Mouse (Mus musculus) liver, embryonic 13.5 days (tissue): ENCODE data around the gene Tmbim6. TPM values are rescaled to one million over a fixed set of nuclear protein-coding genes. Genes with fewer than 3 reads are reported as not detected.

Source experiments
- ATAC-seq: fragments of 200-750 bp; cut with Nextera tagmentation; 2 replicates; pipeline ENCODE4 v1.8.0; 2017; ENCODE audit warnings: low read depth, mild to moderate bottlenecking, moderate number of reproducible peaks, moderate library complexity
- DNase-seq: peaks from one replicate; pipeline ENCODE4 v3.0.0; 2022
- H3K27ac ChIP-seq: fragments of 300-500 bp; sonication (generic); 2 replicates; pipeline ENCODE4 v1.5.1; 2015; ENCODE audit warnings: moderate library complexity, mild to moderate bottlenecking, inconsistent platforms
- H3K27me3 ChIP-seq: fragments of 300-500 bp; sonication (generic); 2 replicates; pipeline ENCODE4 v1.6.1; 2015; ENCODE audit warnings: mild to moderate bottlenecking, inconsistent platforms
- H3K36me3 ChIP-seq: fragments of 300-500 bp; sonication (generic); 2 replicates; pipeline ENCODE4 v1.6.1; 2015; ENCODE audit warnings: mild to moderate bottlenecking, inconsistent platforms
- H3K4me1 ChIP-seq: fragments of 300-500 bp; sonication (generic); replicated peaks from 2 replicates; pipeline ENCODE4 v1.6.1; 2015; ENCODE audit warnings: inconsistent platforms
- H3K4me2 ChIP-seq: fragments of 300-500 bp; sonication (generic); 2 replicates; pipeline ENCODE4 v1.6.1; 2015; ENCODE audit warnings: inconsistent platforms, mild to moderate bottlenecking, moderate library complexity
- H3K4me3 ChIP-seq: fragments of 300-500 bp; sonication (generic); replicated peaks from 2 replicates; pipeline ENCODE4 v1.5.1; 2015; ENCODE audit warnings: mild to moderate bottlenecking, inconsistent platforms
- H3K9ac ChIP-seq: fragments of 300-500 bp; sonication (generic); 2 replicates; pipeline ENCODE4 v1.6.1; 2015; ENCODE audit warnings: mild to moderate bottlenecking, inconsistent platforms
- H3K9me3 ChIP-seq: fragments of 300-500 bp; sonication (generic); replicated peaks from 2 replicates; pipeline ENCODE4 v1.6.1; 2016; ENCODE audit warnings: inconsistent platforms
- WGBS: fragments of 180-500 bp; shearing (Covaris S2); methylation state at CpG from one replicate; pipeline ENCODE4 v1.1.7; 2015; ENCODE audit not compliant: insufficient replicate concordance; 5-methylcytosine and 5-hydroxymethylcytosine counted together
- polyA plus RNA-seq: library from polyadenylated mRNA; unstranded; fragments of >200 nt; fragmentation: Nextera tagmentation; extraction: Ambion mirVana; gene quantifications from 2 replicates; pipeline ENCODE4 v1.2.1, GENCODE M21; 2015

Tmbim6 gene
- polyA plus RNA-seq, 1 experiment from 2014 or later, result 188 TPM

- Histone ChIP-seq H3K27ac (0 out of 2 replicates have a peak overlapping the region, but pooled peaks have one; percentile 29), H3K36me3 (no peaks in the 10 kb centered on the region), H3K4me1 (peaks cover 25% of the 10 kb centered on the region), H3K9me3 (no peaks in the 10 kb centered on the region), H3K9ac (no peak overlapping the region), H3K27me3 (no peaks in the 10 kb centered on the region), H3K4me2 (no peak overlapping the region), H3K4me3 (no peak overlapping the region)
- DNase-seq (no peak), ATAC-seq (no peak)
- WGBS, result 53% methylated on average over 3 of the region's 3 CpGs
Measured at GRCm38 (mm10) chr15:99386796-99387195, 5.9 kb upstream of the Tmbim6 start.

GRCm38 (mm10) chr15:99387976-99388375 lies 4.7 kb upstream of the Tmbim6 start:
- H3K9me3 ChIP-seq, result no peaks in the 10 kb centered on the region
- no peak overlapping the region for H3K4me3 ChIP-seq
- no peak overlapping the region for H3K4me2 ChIP-seq
- H3K4me1 ChIP-seq, result peaks cover 32% of the 10 kb centered on the region
- no peak for DNase-seq
- WGBS, result 50% methylated on average over 4 of the region's 4 CpGs
- H3K27me3 ChIP-seq, result no peaks in the 10 kb centered on the region
- no peaks in the 10 kb centered on the region for H3K36me3 ChIP-seq
- H3K9ac ChIP-seq, result no peak overlapping the region
- H3K27ac ChIP-seq, result no peak overlapping the region
- ATAC-seq, result no peak

DNA sequence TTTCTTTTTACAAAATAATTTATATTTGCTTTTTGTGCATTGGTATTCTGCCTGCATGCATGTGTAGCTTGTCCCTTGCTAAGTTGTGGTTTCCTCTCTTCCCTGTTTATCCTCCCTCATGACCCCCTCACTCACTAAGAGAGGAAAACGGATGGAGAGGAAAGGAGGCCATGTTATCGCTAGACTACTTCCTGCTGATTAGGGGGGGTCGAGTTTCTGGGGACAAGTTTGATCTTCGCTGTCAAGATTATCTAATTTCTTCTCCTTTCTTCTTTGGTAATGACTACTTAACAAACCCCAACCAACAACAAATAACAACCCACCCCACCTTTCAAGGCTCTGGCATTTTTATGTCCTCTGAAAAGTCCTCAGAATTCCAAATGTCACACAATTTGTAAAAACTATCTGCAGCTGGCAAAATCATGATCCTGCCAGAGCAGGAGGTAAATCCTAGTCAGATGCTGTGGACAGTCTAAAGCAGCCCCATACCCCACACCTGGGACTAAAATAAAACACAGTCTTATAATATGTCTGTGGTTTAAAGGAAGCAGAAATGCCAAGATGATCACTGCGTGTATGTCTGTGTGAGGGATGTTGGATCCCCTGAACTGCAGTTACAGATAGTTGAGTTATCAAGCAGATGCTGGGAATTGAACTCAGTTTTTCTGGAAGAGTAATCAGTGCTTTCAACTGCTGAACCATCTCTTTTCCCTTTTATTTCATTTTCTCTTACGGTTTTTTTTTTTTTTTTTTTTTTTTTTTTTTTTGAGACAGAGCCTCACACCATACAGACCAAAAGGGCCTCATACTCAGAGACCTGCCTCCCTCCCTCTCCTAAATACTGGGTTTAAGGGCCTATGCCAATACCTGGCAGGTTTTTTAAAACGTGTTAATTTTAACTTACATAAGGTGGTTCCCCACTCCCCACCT lies 1.9 kb upstream of the Tmbim6 start:
- 20% methylated on average over 7 of the region's 7 CpGs for WGBS
- Histone ChIP-seq H3K36me3 (no peaks in the 10 kb centered on the region), H3K9ac (no peak overlapping the region), H3K4me3 (no peak overlapping the region), H3K4me2 (no peak overlapping the region), H3K4me1 (peaks cover 51% of the 10 kb centered on the region), H3K27me3 (no peaks in the 10 kb centered on the region), H3K9me3 (no peaks in the 10 kb centered on the region), H3K27ac (0 out of 2 replicates have a peak overlapping the region, but pooled peaks have one; percentile 26)
- no peak for ATAC-seq
- no peak for DNase-seq

DNA sequence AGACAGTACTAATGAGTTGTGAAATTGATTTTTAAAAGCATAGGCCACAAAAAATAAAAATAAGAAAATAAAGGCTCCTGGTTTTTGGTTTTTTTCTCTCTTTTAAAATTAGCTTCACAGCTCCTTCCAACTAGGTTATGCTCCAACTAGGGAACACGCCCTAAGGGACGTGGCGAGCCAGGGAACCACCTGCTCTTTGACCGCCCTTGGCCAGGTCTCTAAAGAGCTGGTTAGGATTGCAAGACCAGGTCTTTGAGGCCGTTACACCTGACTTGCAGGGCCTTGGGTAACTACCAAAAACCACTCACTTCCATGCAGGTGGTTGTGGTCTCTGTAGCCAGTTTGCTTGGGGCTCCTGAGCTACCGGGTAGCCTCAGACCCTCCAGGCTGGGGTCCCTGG lies 707 bp upstream of the Tmbim6 start:
- Histone ChIP-seq H3K36me3 (no peaks in the 10 kb centered on the region), H3K27ac (peak overlapping the region; percentile 64), H3K4me1 (peaks cover 63% of the 10 kb centered on the region), H3K4me3 (peak overlapping the region; percentile 83), H3K4me2 (peak overlapping the region; percentile 77), H3K9me3 (no peaks in the 10 kb centered on the region), H3K9ac (peak overlapping the region; percentile 67), H3K27me3 (no peaks in the 10 kb centered on the region)
- 71% methylated on average over 6 of the region's 6 CpGs for WGBS
- no peak for ATAC-seq
- DNase-seq, result no peak

DNA sequence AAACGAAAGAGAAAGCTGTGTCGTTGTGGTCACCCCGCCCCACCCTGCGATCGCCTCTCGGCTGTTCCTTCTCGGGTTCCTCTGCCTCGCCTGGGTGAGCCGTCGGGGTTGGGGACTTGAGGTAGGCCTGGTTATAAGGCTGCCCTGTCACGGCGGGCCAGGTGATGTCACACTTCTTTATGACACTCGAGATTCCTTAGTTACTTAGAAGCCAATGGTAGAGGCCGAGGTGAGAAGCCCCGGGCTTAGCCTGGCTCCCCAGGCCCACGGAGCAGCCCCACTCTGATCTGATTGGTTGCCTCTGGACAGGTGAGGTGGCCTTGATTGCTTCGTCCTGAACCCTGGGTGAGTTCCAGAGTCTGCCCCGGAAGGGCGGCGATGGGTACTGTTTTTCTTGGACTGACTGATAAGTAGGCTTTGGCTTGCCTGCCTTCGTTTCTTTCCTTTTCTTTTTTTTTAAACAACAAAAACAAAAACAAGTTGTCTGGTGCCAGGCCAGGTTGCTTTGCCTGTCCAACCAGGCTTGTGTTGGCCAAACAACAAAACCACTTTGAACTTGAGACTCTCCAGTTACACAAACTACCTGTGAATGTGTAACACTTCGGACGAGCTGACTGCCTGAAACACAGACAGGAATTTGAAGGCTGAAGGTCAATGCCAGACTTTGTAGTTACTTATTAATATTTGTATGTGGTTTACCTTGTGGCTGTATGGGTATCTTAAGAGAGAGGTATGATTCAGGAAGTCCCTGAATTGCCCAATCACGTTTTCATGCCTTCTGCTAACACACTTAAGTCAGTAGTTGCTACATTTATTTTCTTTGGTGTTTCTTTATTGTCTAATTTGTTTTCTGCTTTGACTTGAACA lies 937 bp downstream of the Tmbim6 start:
- DNase-seq (peak; percentile 64), ATAC-seq (peak; percentile 45)
- Histone ChIP-seq H3K4me3 (peak overlapping the region; percentile 83), H3K4me2 (peak overlapping the region; percentile 80), H3K4me1 (peaks cover 69% of the 10 kb centered on the region), H3K9me3 (no peaks in the 10 kb centered on the region), H3K9ac (peak overlapping the region; percentile 87), H3K27me3 (no peaks in the 10 kb centered on the region), H3K27ac (peak overlapping the region; percentile 95), H3K36me3 (no peaks in the 10 kb centered on the region)
- WGBS, result 3% methylated on average over 24 of the region's 24 CpGs

GRCm38 (mm10) chr15:99396462-99396861 lies 3.8 kb downstream of the Tmbim6 start:
- Histone ChIP-seq H3K4me2 (peak overlapping the region; percentile 80), H3K4me1 (peaks cover 81% of the 10 kb centered on the region), H3K27ac (peak overlapping the region; percentile 61)

DNA sequence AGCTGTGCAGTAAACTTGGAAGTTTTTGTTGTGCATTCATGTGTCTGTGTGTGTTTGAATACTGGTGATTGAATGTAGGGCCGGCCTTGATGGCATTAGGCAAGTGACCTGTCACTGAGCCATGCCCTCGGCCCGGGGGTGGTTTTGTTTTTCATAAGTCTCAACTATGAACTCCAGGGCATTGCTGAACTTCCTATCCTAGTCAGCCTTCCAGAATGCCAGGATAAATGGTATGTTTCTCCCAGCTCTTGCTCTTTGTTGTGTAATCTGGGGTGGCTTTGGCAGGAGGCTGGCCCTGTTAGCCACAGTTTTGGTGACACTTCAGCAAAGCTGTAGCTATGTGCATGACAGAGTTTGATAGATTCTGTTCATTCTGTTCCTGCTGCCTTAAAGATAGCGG lies 4.2 kb downstream of the Tmbim6 start:
- WGBS, result 52% methylated on average over 4 of the region's 4 CpGs
- no peak for DNase-seq
- no peak overlapping the region for H3K4me3 ChIP-seq
- H3K36me3 ChIP-seq, result peaks cover 3% of the 10 kb centered on the region; the same call in 1 of the 2 replicates
- peak overlapping the region; percentile 80 for H3K4me2 ChIP-seq
- H3K27me3 ChIP-seq, result no peaks in the 10 kb centered on the region
- no peaks in the 10 kb centered on the region for H3K9me3 ChIP-seq
- no peak for ATAC-seq
- H3K27ac ChIP-seq, result peak overlapping the region; percentile 61
- H3K4me1 ChIP-seq, result peaks cover 77% of the 10 kb centered on the region
- peak overlapping the region; percentile 42 for H3K9ac ChIP-seq

More at GRCm38 (mm10) chr15:99396462-99396861, 3.8 kb downstream of the Tmbim6 start:
- peak overlapping the region; percentile 39; the same call in 1 of the 2 replicates for H3K4me3 ChIP-seq
- H3K9me3 ChIP-seq, result no peaks in the 10 kb centered on the region
- H3K36me3 ChIP-seq, result 0 out of 2 replicates have a peak, but pooled peaks cover 3% of the 10 kb centered on the region
- peak overlapping the region; percentile 42 for H3K9ac ChIP-seq
- WGBS, result 11% methylated on average over 1 of the region's 1 CpGs
- no peaks in the 10 kb centered on the region for H3K27me3 ChIP-seq
- no peak for DNase-seq
- ATAC-seq, result no peak

- Histone ChIP-seq H3K4me1 (peaks cover 76% of the 10 kb centered on the region), H3K27ac (no peak overlapping the region), H3K4me2 (no peak overlapping the region), H3K9me3 (no peaks in the 10 kb centered on the region), H3K4me3 (no peak overlapping the region), H3K36me3 (peaks cover 11% of the 10 kb centered on the region), H3K27me3 (no peaks in the 10 kb centered on the region), H3K9ac (no peak overlapping the region)
- no peak for ATAC-seq
- DNase-seq, result no peak
- WGBS, result 87% methylated on average over 2 of the region's 2 CpGs
Measured at GRCm38 (mm10) chr15:99397622-99398021, 4.9 kb downstream of the Tmbim6 start.

DNA sequence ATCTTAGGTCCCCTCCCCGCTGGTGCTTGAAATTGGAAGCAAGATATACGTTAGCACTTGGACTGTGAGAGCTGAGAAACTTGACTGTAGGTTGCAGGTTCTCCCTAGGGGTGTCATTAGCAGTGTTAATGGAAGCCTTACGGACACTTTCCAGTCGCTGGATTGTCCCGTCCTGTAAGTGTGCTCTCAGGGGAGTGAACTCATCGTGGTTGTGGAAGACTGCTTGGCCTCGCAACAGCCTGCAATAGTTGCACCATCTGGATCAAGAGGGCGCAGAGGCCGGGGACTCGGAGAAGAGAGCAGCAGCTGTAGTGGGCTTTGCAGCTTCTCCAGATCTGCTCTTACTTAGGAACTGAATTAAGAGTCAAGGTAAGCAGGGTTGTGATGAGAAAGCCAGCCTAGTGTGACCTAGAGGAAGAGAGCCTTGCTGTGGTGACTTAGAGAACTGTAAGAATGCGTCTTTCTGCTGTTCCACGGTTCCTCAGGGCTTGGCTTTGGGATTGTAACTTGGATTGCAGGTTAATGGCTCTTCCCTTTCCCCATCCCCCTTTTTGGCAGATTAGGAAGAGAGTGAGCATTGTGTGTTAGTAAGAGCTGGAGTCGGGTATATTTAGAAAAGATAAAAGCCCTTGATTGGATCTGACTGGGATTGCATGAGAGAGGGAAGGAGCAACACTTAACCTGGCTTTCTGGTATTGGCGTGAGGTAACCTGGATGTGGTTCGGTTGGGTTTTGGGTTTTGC lies 7.0 kb downstream of the Tmbim6 start:
- H3K36me3 ChIP-seq, result peaks cover 31% of the 10 kb centered on the region
- WGBS, result 76% methylated on average over 15 of the region's 15 CpGs
- H3K4me3 ChIP-seq, result no peak overlapping the region
- no peak for ATAC-seq
- no peak for DNase-seq
- no peaks in the 10 kb centered on the region for H3K9me3 ChIP-seq
- H3K9ac ChIP-seq, result no peak overlapping the region
- no peak overlapping the region for H3K4me2 ChIP-seq
- H3K27me3 ChIP-seq, result no peaks in the 10 kb centered on the region
- no peak overlapping the region for H3K27ac ChIP-seq
- peaks cover 73% of the 10 kb centered on the region for H3K4me1 ChIP-seq

DNA sequence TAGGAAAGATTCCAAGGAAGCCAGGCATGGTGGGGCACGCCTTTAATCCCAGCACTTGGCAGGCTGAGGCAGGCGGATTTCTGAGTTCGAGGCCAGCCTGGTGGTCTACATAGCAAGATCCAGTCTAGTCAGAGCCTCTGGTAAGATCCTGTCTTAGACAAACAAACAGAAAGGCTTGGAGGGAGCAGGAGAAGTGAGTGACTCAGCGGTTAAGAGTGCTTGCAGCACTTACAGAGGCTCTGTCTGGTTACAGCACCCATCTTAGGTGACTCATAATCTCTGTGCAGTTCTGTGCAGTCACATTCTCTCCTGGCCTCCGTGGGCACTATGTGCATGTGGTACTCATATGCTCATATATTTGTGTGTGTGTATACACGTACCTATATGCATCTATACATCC lies 7.9 kb downstream of the Tmbim6 start:
- H3K9me3 ChIP-seq, result no peaks in the 10 kb centered on the region
- H3K9ac ChIP-seq, result no peak overlapping the region
- H3K4me1 ChIP-seq, result peaks cover 63% of the 10 kb centered on the region
- no peaks in the 10 kb centered on the region for H3K27me3 ChIP-seq
- no peak overlapping the region for H3K4me3 ChIP-seq
- H3K36me3 ChIP-seq, result peaks cover 41% of the 10 kb centered on the region
- DNase-seq (no peak), ATAC-seq (0 out of 2 replicates have a peak, but pooled peaks have one; percentile 11)
- H3K4me2 ChIP-seq, result no peak overlapping the region
- WGBS, result 76% methylated on average over 6 of the region's 6 CpGs
- H3K27ac ChIP-seq, result no peak overlapping the region
